9 mouse cellular contexts compared by ENCODE assay signal in the genomic region with DNA sequence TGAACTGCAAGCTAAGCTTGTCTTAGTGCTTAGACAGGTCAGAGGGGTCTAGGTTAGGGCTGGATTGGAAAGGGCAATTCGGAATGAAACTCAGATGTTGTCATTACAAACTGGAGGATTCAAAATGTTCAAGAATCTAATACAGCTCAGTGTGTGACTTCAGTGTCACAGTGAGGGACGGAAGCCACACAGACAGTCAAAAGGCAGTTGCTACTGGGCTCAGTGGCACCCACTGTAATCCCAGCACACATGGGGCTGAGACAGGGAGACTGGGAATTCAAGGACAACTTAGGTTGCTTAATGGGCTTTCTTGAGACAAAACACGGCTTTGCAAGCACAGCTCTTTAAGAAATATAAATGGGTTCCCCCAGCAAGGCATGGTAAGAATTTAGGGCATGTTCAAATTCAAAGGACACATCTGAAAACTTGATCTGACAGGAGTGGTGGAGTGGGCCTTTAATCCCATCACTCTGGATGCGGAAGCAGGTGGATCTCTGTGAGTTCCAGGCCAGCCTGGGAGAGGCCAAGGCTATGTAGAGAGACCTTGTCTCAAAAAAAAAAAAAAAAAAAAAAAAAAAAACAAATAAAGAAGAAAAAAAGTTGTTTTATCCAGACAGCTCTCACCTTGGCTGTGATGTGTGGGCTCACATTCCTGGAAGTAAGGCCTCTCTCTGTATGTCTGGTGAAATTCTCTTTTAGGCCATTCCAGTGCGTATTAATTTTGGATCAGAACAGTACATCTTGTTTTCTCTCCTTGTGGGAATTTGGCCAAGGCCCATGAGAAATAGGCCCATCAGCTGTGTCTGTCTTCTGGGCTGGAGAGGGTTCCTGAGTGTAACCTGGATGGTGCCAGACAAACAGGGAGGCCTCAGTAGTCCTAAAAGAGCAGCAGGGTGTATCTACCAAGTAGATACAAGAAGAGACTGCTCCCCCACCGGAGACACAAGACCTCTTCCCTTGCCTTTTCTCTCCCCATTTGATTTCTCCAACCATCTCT.
DNase-seq lines count a peak whose midpoint lies in the region; ATAC-seq and TF ChIP-seq lines count a peak whose summit lies in the region.
"Had no signal": no experiment of that assay in that cellular context is flagged by ENCODE, and none has a peak within 500 bp of the region (broad histone marks: within the 10 kb centered on the region; RNA-seq: fewer than 3 reads in every experiment).

No protein-coding gene starts in this region.

- no peak overlapping the region for H3K27ac ChIP-seq in forebrain, embryonic 11.5 days (ENCODE audit: low read depth, low read length)
- no peak overlapping the region for H3K27ac ChIP-seq in forebrain, embryonic 16.5 days (ENCODE audit: low read length)
- 0 out of 2 replicates have a peak overlapping the region, but pooled peaks have one; percentile 5 for H3K27ac ChIP-seq in lung, postnatal 0 days (ENCODE audit: low read length)
- H3K27ac ChIP-seq in limb, embryonic 12.5 days = peak overlapping the region; percentile 29; the same call in 1 of the 2 replicates
- H3K27ac ChIP-seq in neural tube, embryonic 14.5 days (ENCODE audit: low read depth, low read length) = peak overlapping the region; percentile 77

- H3K9me3 ChIP-seq in forebrain, embryonic 11.5 days (ENCODE audit: control insufficient read depth, low read length) = no peaks in the 10 kb centered on the region
- H3K9me3 ChIP-seq in forebrain, embryonic 16.5 days (ENCODE audit: control insufficient read depth, low read length) = no peaks in the 10 kb centered on the region
- H3K9me3 ChIP-seq in lung, postnatal 0 days (ENCODE audit: low read length) = no peaks in the 10 kb centered on the region
- H3K9me3 ChIP-seq in limb, embryonic 12.5 days = no peaks in the 10 kb centered on the region
- no peaks in the 10 kb centered on the region for H3K9me3 ChIP-seq in neural tube, embryonic 14.5 days (ENCODE audit: control insufficient read depth, low read length)

- TF ChIP-seq EP300 in lung, postnatal 0 days (IDR thresholded peaks at IDR 0.05) = peak; percentile 18; the same call in 1 of the 2 replicates

- ATAC-seq in forebrain, embryonic 11.5 days (replicated peaks; ENCODE audit: low FRiP score) = no peak
- ATAC-seq in forebrain, embryonic 16.5 days = no peak
- ATAC-seq in lung, postnatal 0 days = no peak
- no peak for ATAC-seq in limb, embryonic 12.5 days (ENCODE audit: insufficient number of reproducible peaks, insufficient read depth, low FRiP score, low TSS enrichment, low read depth)
- ATAC-seq in neural tube, embryonic 14.5 days (ENCODE audit: low read depth) = no peak
- no peak for ATAC-seq in CD4-positive, CD25-positive, alpha-beta regulatory T cell, adult 4 months

- TF ChIP-seq CTCF in lung, postnatal 0 days (IDR thresholded peaks at IDR 0.05) = no peak

- peaks cover 22% of the 10 kb centered on the region for H3K4me1 ChIP-seq in forebrain, embryonic 11.5 days (replicated peaks; ENCODE audit: control insufficient read depth, insufficient read depth, low read length)
- H3K4me1 ChIP-seq in forebrain, embryonic 16.5 days (replicated peaks; ENCODE audit: control insufficient read depth, insufficient read depth, low read length) = peaks cover 23% of the 10 kb centered on the region
- H3K4me1 ChIP-seq in lung, postnatal 0 days (ENCODE audit: insufficient read depth, low read depth, low read length) = peaks cover 4% of the 10 kb centered on the region; the same call in 1 of the 2 replicates
- H3K4me1 ChIP-seq in limb, embryonic 12.5 days (replicated peaks) = peaks cover 49% of the 10 kb centered on the region
- H3K4me1 ChIP-seq in neural tube, embryonic 14.5 days (ENCODE audit: control insufficient read depth, insufficient read depth, low read length) = peaks cover 22% of the 10 kb centered on the region

- H3K9ac ChIP-seq in forebrain, embryonic 11.5 days (ENCODE audit: low read length) = no peak overlapping the region
- H3K9ac ChIP-seq in forebrain, embryonic 16.5 days (replicated peaks; ENCODE audit: low read depth, low read length) = no peak overlapping the region
- no peak overlapping the region for H3K9ac ChIP-seq in lung, postnatal 0 days (replicated peaks; ENCODE audit: low read depth)
- H3K9ac ChIP-seq in limb, embryonic 12.5 days (replicated peaks) = no peak overlapping the region
- H3K9ac ChIP-seq in neural tube, embryonic 14.5 days (replicated peaks; ENCODE audit: low read depth, low read length) = no peak overlapping the region

- 58% methylated on average over 6 of the region's 6 CpGs for WGBS in forebrain, embryonic 11.5 days
- WGBS in forebrain, embryonic 16.5 days = 71% methylated on average over 6 of the region's 6 CpGs
- WGBS in lung, postnatal 0 days = 71% methylated on average over 6 of the region's 6 CpGs
- WGBS in limb, embryonic 12.5 days = 65% methylated on average over 6 of the region's 6 CpGs
- WGBS in neural tube, embryonic 14.5 days = 66% methylated on average over 6 of the region's 6 CpGs

- no peaks in the 10 kb centered on the region for H3K36me3 ChIP-seq in forebrain, embryonic 11.5 days (ENCODE audit: control insufficient read depth, insufficient read depth, low read length)
- no peaks in the 10 kb centered on the region for H3K36me3 ChIP-seq in forebrain, embryonic 16.5 days (ENCODE audit: control insufficient read depth, insufficient read depth)
- H3K36me3 ChIP-seq in lung, postnatal 0 days (ENCODE audit: insufficient read depth, low read length) = no peaks in the 10 kb centered on the region
- H3K36me3 ChIP-seq in limb, embryonic 12.5 days = no peaks in the 10 kb centered on the region
- no peaks in the 10 kb centered on the region for H3K36me3 ChIP-seq in neural tube, embryonic 14.5 days (ENCODE audit: control insufficient read depth, insufficient read depth, low read length)

- H3K4me2 ChIP-seq in forebrain, embryonic 11.5 days (ENCODE audit: low read depth, low read length, severe bottlenecking) = peak overlapping the region; percentile 40; the same call in 1 of the 2 replicates
- H3K4me2 ChIP-seq in forebrain, embryonic 16.5 days (ENCODE audit: low read length) = no peak overlapping the region
- H3K4me2 ChIP-seq in lung, postnatal 0 days (replicated peaks; ENCODE audit: low read depth, low read length) = peak overlapping the region; percentile 53; the same call in 1 of the 2 replicates
- peak overlapping the region; percentile 67 for H3K4me2 ChIP-seq in limb, embryonic 12.5 days
- H3K4me2 ChIP-seq in neural tube, embryonic 14.5 days (ENCODE audit: low read depth, low read length) = peak overlapping the region; percentile 44; the same call in 1 of the 2 replicates

- no peak for DNase-seq in forebrain, embryonic 11.5 days (ENCODE audit: low spot score)
- DNase-seq in lung, postnatal 0 days (ENCODE audit: low spot score) = peak; percentile 7
- DNase-seq in lung, postnatal 14 days = no peak
- DNase-seq in gastrocnemius, postnatal 36 days = no peak
- DNase-seq: right cerebral cortex, postnatal 25 days had no signal

- intact Hi-C loops in gastrocnemius, postnatal 36 days (cut with DNase I) = no loop called here

- no peak overlapping the region for H3K4me3 ChIP-seq in forebrain, embryonic 11.5 days (ENCODE audit: low read depth, low read length)
- H3K4me3 ChIP-seq in forebrain, embryonic 16.5 days (replicated peaks; ENCODE audit: low read length) = no peak overlapping the region
- H3K4me3 ChIP-seq in lung, postnatal 0 days (ENCODE audit: low read depth, low read length) = no peak overlapping the region
- H3K4me3 ChIP-seq in limb, embryonic 12.5 days (replicated peaks) = peak overlapping the region; percentile 22
- no peak overlapping the region for H3K4me3 ChIP-seq in neural tube, embryonic 14.5 days (ENCODE audit: low read depth, low read length)

- peaks cover 44% of the 10 kb centered on the region for H3K27me3 ChIP-seq in forebrain, embryonic 11.5 days (ENCODE audit: control insufficient read depth, insufficient read depth, low read length)
- peaks cover 38% of the 10 kb centered on the region for H3K27me3 ChIP-seq in forebrain, embryonic 16.5 days (replicated peaks; ENCODE audit: control insufficient read depth, insufficient read depth, low read length)
- H3K27me3 ChIP-seq in lung, postnatal 0 days (replicated peaks; ENCODE audit: insufficient read depth, low read length) = peaks cover 23% of the 10 kb centered on the region; the same call in 1 of the 2 replicates
- peaks cover 46% of the 10 kb centered on the region for H3K27me3 ChIP-seq in limb, embryonic 12.5 days
- peaks cover 9% of the 10 kb centered on the region; the same call in 1 of the 2 replicates for H3K27me3 ChIP-seq in neural tube, embryonic 14.5 days (ENCODE audit: control insufficient read depth, insufficient read depth, low read length)

Comparison
In these comparisons a context has a peak if more than half of its experiments do, and no peak if none do; other contexts are left out.
1. H3K27ac ChIP-seq: peak in lung, postnatal 0 days (single experiment), limb, embryonic 12.5 days (single experiment) and neural tube, embryonic 14.5 days (single experiment); none in forebrain, embryonic 11.5 days (single experiment) and forebrain, embryonic 16.5 days (single experiment).